Comparison of ENCODE assay signal across 24 mouse cellular contexts in the genomic region with DNA sequence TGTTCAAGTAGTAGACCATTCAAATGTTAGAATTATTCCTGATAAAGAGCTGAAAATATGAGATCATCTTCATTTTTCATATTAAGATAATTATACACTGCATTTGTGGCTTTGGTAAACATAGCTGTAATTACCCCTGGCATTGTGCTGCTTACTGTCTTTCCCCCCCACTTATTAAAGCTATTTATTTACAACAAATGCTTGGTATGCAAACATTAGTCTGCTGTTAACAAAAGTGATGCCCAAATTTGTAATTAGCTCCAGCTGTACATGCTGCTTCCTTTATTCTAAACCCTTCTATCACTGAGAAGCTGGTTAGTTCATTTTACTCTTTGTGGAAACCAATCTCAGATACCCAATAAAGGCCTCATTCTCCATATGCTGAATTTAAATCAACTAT.
"Had no signal": no experiment of that assay in that cellular context is flagged by ENCODE, and none has a peak within 500 bp of the region (broad histone marks: within the 10 kb centered on the region; RNA-seq: fewer than 3 reads in every experiment).

No protein-coding gene starts in this region.

- DNase-seq: gastrocnemius, postnatal 25 days; heart, adult 18-20 months; heart, postnatal 10 days; heart, postnatal 4 days; kidney, adult 18-20 months; kidney, adult 8-10 months; kidney, postnatal 10 days; kidney, postnatal 25 days; kidney, postnatal 4 days had no signal

- H3K9me3 ChIP-seq: heart, embryonic 10.5 days; heart, embryonic 12.5 days; hindbrain, embryonic 10.5 days; hindbrain, embryonic 12.5 days; intestine, embryonic 15.5 days; limb, embryonic 13.5 days; limb, embryonic 15.5 days; liver, embryonic 12.5 days had no signal

- H3K9ac ChIP-seq: heart, embryonic 12.5 days; hindbrain, embryonic 12.5 days; hindbrain, embryonic 14.5 days; intestine, embryonic 15.5 days; limb, embryonic 13.5 days; limb, embryonic 15.5 days; liver, embryonic 12.5 days; liver, embryonic 14.5 days had no signal

- ATAC-seq: hindbrain, embryonic 16.5 days; inflammation-experienced regulatory T-cells, adult 6 months; intestine, embryonic 15.5 days; intestine, postnatal 0 days; liver, embryonic 12.5 days had no signal

- H3K4me3 ChIP-seq: heart, embryonic 10.5 days; heart, embryonic 12.5 days; hindbrain, embryonic 10.5 days; hindbrain, embryonic 12.5 days; intestine, embryonic 15.5 days; layer of hippocampus, adult 2 months; left cerebral cortex, adult 2 months; limb, embryonic 13.5 days; limb, embryonic 15.5 days; liver, embryonic 12.5 days had no signal

- H3K27me3 ChIP-seq: heart, embryonic 12.5 days; hindbrain, embryonic 12.5 days; intestine, embryonic 15.5 days; limb, embryonic 13.5 days; limb, embryonic 15.5 days; liver, embryonic 12.5 days had no signal

- H3K4me1 ChIP-seq: heart, embryonic 10.5 days; heart, embryonic 12.5 days; hindbrain, embryonic 10.5 days; hindbrain, embryonic 12.5 days; intestine, embryonic 15.5 days; limb, embryonic 13.5 days; limb, embryonic 15.5 days; liver, embryonic 12.5 days had no signal

- H3K27ac ChIP-seq: heart, embryonic 10.5 days; hindbrain, embryonic 10.5 days; hindbrain, embryonic 12.5 days; hindbrain, embryonic 14.5 days; intestine, embryonic 15.5 days; layer of hippocampus, adult 2 months; left cerebral cortex, adult 2 months; limb, embryonic 13.5 days; limb, embryonic 15.5 days; liver, embryonic 12.5 days; liver, embryonic 14.5 days had no signal

- H3K36me3 ChIP-seq: heart, embryonic 10.5 days; heart, embryonic 12.5 days; hindbrain, embryonic 10.5 days; hindbrain, embryonic 12.5 days; intestine, embryonic 15.5 days; limb, embryonic 13.5 days; limb, embryonic 15.5 days; liver, embryonic 12.5 days had no signal

- H3K4me2 ChIP-seq: heart, embryonic 12.5 days; hindbrain, embryonic 12.5 days; hindbrain, embryonic 14.5 days; intestine, embryonic 15.5 days; limb, embryonic 13.5 days; limb, embryonic 15.5 days; liver, embryonic 12.5 days had no signal
